11 mouse cellular contexts compared by ENCODE assay signal in the genomic region with DNA sequence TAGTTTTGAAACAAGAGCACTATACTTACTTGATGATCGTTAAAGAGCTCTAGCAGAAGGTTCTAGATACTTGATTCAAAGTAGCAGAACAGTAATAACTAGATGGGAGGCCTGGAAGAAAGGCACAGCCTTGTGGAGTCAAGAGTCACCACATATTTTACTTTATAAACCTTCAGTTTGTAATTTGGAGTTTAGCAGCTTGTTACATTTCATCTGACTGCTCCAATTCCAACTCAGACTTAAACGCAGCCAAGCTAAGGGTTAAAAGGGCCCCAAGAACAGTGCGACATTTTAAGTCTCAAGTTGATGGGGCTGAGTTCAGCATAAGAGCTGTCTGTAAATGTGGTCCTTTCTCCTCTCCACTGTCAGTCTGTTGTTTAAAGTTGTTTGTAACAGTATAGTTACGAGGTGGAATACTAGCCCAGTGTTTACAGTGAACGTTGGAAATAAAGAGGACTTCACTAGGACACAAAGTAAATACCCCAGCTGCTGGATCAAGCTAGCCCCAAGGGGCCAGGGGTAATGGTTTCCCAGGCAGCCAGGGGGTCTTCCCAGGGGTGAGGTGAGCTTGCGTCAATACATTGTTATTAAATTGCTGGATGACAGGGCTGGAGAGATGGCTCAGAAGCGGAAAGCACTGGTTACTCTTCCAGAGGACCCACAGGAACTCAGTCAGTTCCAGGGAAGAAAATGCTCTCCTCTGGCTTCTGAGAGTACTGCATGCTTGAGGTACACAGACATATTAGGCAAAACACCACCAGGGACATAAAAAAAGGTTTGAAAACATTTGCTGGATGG. TPM values are rescaled to one million over a fixed set of nuclear protein-coding genes. Genes with fewer than 3 reads are reported as not detected.
A peak's percentile ranks its signal among the peaks of the same experiment; 100 is the strongest.
DNase-seq lines count a peak whose midpoint lies in the region; ATAC-seq and TF ChIP-seq lines count a peak whose summit lies in the region.
"Had no signal": no experiment of that assay in that cellular context is flagged by ENCODE, and none has a peak within 500 bp of the region (broad histone marks: within the 10 kb centered on the region; RNA-seq: fewer than 3 reads in every experiment).

No protein-coding gene starts in this region.

- H3K4me3 ChIP-seq in lung, embryonic 14.5 days (ENCODE audit: low read depth, low read length): no peak overlapping the region
- no peak overlapping the region for H3K4me3 ChIP-seq in embryonic facial prominence, embryonic 14.5 days (ENCODE audit: low read depth, low read length)
- H3K4me3 ChIP-seq in limb, embryonic 14.5 days (replicated peaks; ENCODE audit: low read length): no peak overlapping the region

- DNase-seq in heart, adult 11 months: peak; percentile 53
- no peak for DNase-seq in heart, postnatal 25 days (ENCODE audit: low spot score)
- peak; percentile 73 for DNase-seq in lung, embryonic 14.5 days
- no peak for DNase-seq in lung, postnatal 10 days
- peak; percentile 49 for DNase-seq in embryonic facial prominence, embryonic 14.5 days (ENCODE audit: low spot score)
- peak; percentile 24 for DNase-seq in limb, embryonic 14.5 days (ENCODE audit: low spot score)
- no peak for DNase-seq in gastrocnemius, adult 18-20 months (ENCODE audit: low spot score)
- no peak for DNase-seq in spleen, postnatal 4 days (ENCODE audit: low spot score in 2 of 2)
- DNase-seq: embryo, embryonic 11 days; kidney, adult 8-10 months had no signal

- H3K27ac ChIP-seq in lung, embryonic 14.5 days (ENCODE audit: low read depth): peak overlapping the region; percentile 81
- H3K27ac ChIP-seq in embryonic facial prominence, embryonic 14.5 days (replicated peaks; ENCODE audit: low read depth, low read length): no peak overlapping the region
- no peak overlapping the region for H3K27ac ChIP-seq in limb, embryonic 14.5 days (replicated peaks; ENCODE audit: low read depth, low read length)
- H3K27ac ChIP-seq: liver, embryonic 14.5 days had no signal

- intact Hi-C loops in heart, postnatal 25 days (cut with DNase I): loop anchor here (5.0 kb wide), 1 partner anchor 41 kb away; the partner anchor contains the start of gene Frmd6

- peaks cover 18% of the 10 kb centered on the region; the same call in 1 of the 2 replicates for H3K36me3 ChIP-seq in lung, embryonic 14.5 days (ENCODE audit: insufficient read depth)
- peaks cover 34% of the 10 kb centered on the region; the same call in 1 of the 2 replicates for H3K36me3 ChIP-seq in embryonic facial prominence, embryonic 14.5 days (ENCODE audit: control insufficient read depth, insufficient read depth, low read length)
- peaks cover 23% of the 10 kb centered on the region for H3K36me3 ChIP-seq in limb, embryonic 14.5 days (ENCODE audit: control insufficient read depth, insufficient read depth, low read length)

- TF ChIP-seq POLR2A in limb, embryonic 14.5 days (IDR thresholded peaks at IDR 0.05; ENCODE audit: borderline replicate concordance, extremely low read depth, insufficient read depth, insufficient read length): no peak

- no peaks in the 10 kb centered on the region for H3K27me3 ChIP-seq in lung, embryonic 14.5 days (ENCODE audit: insufficient read depth, low read length)
- no peaks in the 10 kb centered on the region for H3K27me3 ChIP-seq in embryonic facial prominence, embryonic 14.5 days (replicated peaks; ENCODE audit: control insufficient read depth, insufficient read depth, low read length)
- no peaks in the 10 kb centered on the region for H3K27me3 ChIP-seq in limb, embryonic 14.5 days (ENCODE audit: control insufficient read depth, insufficient read depth, low read length)

- peak; percentile 86 for ATAC-seq in lung, embryonic 14.5 days (ENCODE audit: insufficient read depth)
- ATAC-seq in embryonic facial prominence, embryonic 14.5 days (ENCODE audit: low read depth): peak; percentile 71
- ATAC-seq in limb, embryonic 14.5 days (ENCODE audit: low FRiP score, low read depth): no peak

- H3K4me2 ChIP-seq in lung, embryonic 14.5 days: no peak overlapping the region
- H3K4me2 ChIP-seq in embryonic facial prominence, embryonic 14.5 days (ENCODE audit: low read depth, low read length): no peak overlapping the region
- no peak overlapping the region for H3K4me2 ChIP-seq in limb, embryonic 14.5 days (replicated peaks; ENCODE audit: low read depth, low read length, severe bottlenecking)

- H3K4me1 ChIP-seq in lung, embryonic 14.5 days (ENCODE audit: insufficient read depth): peaks cover 14% of the 10 kb centered on the region
- peaks cover 11% of the 10 kb centered on the region for H3K4me1 ChIP-seq in embryonic facial prominence, embryonic 14.5 days (ENCODE audit: control insufficient read depth, insufficient read depth, low read length)
- peaks cover 21% of the 10 kb centered on the region for H3K4me1 ChIP-seq in limb, embryonic 14.5 days (ENCODE audit: control insufficient read depth, insufficient read depth, low read length)

- 19% methylated on average over 7 of the region's 7 CpGs for WGBS in lung, embryonic 14.5 days
- 24% methylated on average over 7 of the region's 7 CpGs for WGBS in embryonic facial prominence, embryonic 14.5 days
- WGBS in limb, embryonic 14.5 days: 26% methylated on average over 7 of the region's 7 CpGs

- no peaks in the 10 kb centered on the region for H3K9me3 ChIP-seq in lung, embryonic 14.5 days (ENCODE audit: low read depth, low read length)
- H3K9me3 ChIP-seq in embryonic facial prominence, embryonic 14.5 days (ENCODE audit: control insufficient read depth, low read length): no peaks in the 10 kb centered on the region
- no peaks in the 10 kb centered on the region for H3K9me3 ChIP-seq in limb, embryonic 14.5 days (ENCODE audit: control insufficient read depth, low read length)

- TF ChIP-seq CTCF in lung, embryonic 14.5 days (IDR thresholded peaks at IDR 0.05; ENCODE audit: low read depth): peak; percentile 57

- H3K9ac ChIP-seq in lung, embryonic 14.5 days: no peak overlapping the region
- H3K9ac ChIP-seq in embryonic facial prominence, embryonic 14.5 days (ENCODE audit: low read depth, low read length): no peak overlapping the region
- no peak overlapping the region for H3K9ac ChIP-seq in limb, embryonic 14.5 days (ENCODE audit: low read depth, low read length, severe bottlenecking)
- H3K9ac ChIP-seq: liver, embryonic 14.5 days had no signal

RNA-seq across cellular contexts. Expression of gene Frmd6, which starts 43.1 kb away (rescaled TPM):
- total RNA-seq in heart, postnatal 25 days (2021): 10 to 100 TPM; 38.5 to 43.3 TPM
- polyA plus RNA-seq in lung, embryonic 14.5 days (2014; fragmentation: Nextera tagmentation; extraction: Ambion mirVana): 40.4 and 42.8 TPM in 2 replicates
- polyA plus RNA-seq in embryonic facial prominence, embryonic 14.5 days (2014; fragmentation: Nextera tagmentation; extraction: Ambion mirVana): 56.0 and 57.8 TPM in 2 replicates
- polyA plus RNA-seq in limb, embryonic 14.5 days (2012; rRNA removed): 48.6 and 49.8 TPM in 2 replicates
- polyA plus RNA-seq in limb, embryonic 14.5 days (2014; fragmentation: Nextera tagmentation; extraction: Ambion mirVana): 64.9 and 67.1 TPM in 2 replicates
- total RNA-seq in gastrocnemius, adult 18-20 months (2021): 10 to 100 TPM; 10.2 to 18.8 TPM

Comparison
In these comparisons a context has a peak if more than half of its experiments do, and no peak if none do; other contexts are left out.
1. DNase-seq: peak in heart, adult 11 months (single experiment), lung, embryonic 14.5 days (single experiment), embryonic facial prominence, embryonic 14.5 days (single experiment) and limb, embryonic 14.5 days (single experiment); none in heart, postnatal 25 days (single experiment), lung, postnatal 10 days (single experiment), gastrocnemius, adult 18-20 months (single experiment) and spleen, postnatal 4 days (0 of 2).